Mouse (Mus musculus) Patski (cell line): Measurements from ENCODE around the gene Dysf. TPM values are rescaled to one million over a fixed set of nuclear protein-coding genes. Genes with fewer than 3 reads are reported as not detected.
"Not testable (repeated sequence)": the region's sequence is repeated elsewhere in the genome, so short reads cannot be mapped to it uniquely, and the experiment has no call there.

Experiments used
- ATAC-seq: fragments of 100-300 bp; one replicate; pipeline ENCODE4 v1.8.0; 2021
- CTCF ChIA-PET: fragments of 350-600 bp; sonication (Branson Sonifier 250); formaldehyde crosslinking; loops from one replicate; lab custom pipeline; 2022; ENCODE audit warnings: inconsistent platforms; lab: Charles Lee
- POLR2A ChIA-PET: fragments of 350-600 bp; sonication (Branson Sonifier 250); formaldehyde crosslinking; loops from one replicate; lab custom pipeline; 2022; ENCODE audit warnings: antibody characterized with exemption, inconsistent platforms; lab: Charles Lee
- DNase-seq: peaks from one replicate; pipeline ENCODE4 v3.0.0-alpha.2; 2011; ENCODE audit warnings: low read depth, low spot score
- H3K27me3 ChIP-seq: fragments of 371-371 bp; one replicate; pipeline ENCODE4 v1.5.1; 2021
- CTCF ChIP-seq: fragments of 100-300 bp; IDR thresholded peaks from one replicate; pipeline ENCODE4 v1.5.1; 2021
- in situ Hi-C: fragments of 300-500 bp; cut with MboI; formaldehyde crosslinking; loops from 3 replicates; pipeline ENCODE4 v1.11.1; 2018; ENCODE audit warnings: low pct_unique_long_range_greater_than_20kb, mixed read lengths
- polyA plus RNA-seq: library from polyadenylated mRNA; unstranded; gene quantifications from one replicate; pipeline ENCODE4 v1.2.3, GENCODE M21; 2021

The Dysf gene
- polyA plus RNA-seq = 79.8 TPM

DNA sequence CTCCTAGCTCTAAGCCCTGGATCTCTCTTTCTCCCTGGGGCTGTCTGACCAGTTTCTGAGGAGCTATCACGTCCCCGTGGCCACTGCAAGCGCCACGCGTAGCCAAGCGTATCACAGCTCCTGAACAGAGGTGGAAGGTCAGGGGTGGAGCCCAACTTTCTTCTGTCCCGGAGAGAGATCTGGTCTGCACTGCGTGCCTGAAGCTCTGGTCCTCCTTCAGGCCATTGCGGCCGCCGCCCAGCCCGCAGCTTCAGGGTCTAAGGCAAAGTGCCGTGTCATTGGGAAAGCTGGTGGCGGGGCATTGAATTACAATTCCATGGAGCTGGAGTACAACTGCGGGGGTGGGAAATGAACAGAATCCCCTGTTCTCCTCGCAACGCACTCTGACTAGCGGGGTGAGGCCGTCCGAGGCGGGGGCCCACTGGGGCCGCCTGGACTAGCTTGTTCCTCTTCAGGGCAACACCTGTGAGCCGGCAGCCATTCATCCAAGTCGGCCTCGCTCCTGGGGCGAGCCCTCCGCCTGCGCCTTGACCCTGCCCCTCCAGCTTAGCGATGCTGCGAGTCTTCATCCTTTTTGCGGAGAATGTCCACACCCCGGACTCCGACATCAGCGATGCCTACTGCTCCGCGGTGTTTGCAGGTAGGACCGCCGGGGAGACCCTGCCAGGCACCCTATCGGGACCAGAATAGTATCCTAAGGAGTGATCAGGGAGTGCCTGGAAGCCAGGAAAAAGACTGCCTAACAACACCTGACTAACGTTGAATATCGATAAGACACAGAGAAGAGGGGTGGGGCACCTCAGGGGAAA lies at the start of gene Dysf:
Gene Dysf, plus strand, starts transcription at position 228 of the 809 bp plus-strand sequence.
- DNase-seq (no peak), ATAC-seq (peak; percentile 23)
- CTCF ChIA-PET = interaction anchor here (1.0 to 1.3 kb wide), 2 partner anchors 14 to 53 kb away, joined by 3 to 10 read pairs; no protein-coding TSS in a partner anchor
- in situ Hi-C loops = no loop called here
- no peaks in the 10 kb centered on the region for H3K27me3 ChIP-seq
- TF ChIP-seq CTCF = no peak
- POLR2A ChIA-PET = interaction anchor here (0.6 to 1.3 kb wide), 3 partner anchors 28 to 39 kb away, joined by 3 to 4 read pairs (median 3); no protein-coding TSS in a partner anchor

DNA sequence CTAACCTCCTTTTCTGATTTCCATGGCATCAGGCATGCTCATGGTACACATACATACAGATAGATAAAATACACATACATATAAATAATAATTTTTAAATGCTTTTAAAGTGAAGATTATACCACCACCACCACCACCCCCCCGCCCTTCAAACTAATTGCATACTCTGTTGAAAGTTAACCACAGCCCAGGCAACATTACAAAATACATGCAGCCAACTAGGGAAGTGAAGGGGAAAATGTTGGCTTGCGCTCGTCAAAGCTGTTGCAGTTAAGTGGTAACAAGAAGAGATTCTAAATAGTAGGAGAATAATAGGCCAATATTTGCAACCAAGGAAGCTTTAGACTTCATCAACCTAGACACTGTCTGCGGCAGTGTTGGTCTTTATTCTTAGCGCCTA lies 20.7 kb upstream of the Dysf start:
- no peak for TF ChIP-seq CTCF
- ChIA-PET CTCF (no interaction called here), POLR2A (interaction anchor here (0.6 kb wide), 1 partner anchor 74 kb away, joined by 3 read pairs; no protein-coding TSS in a partner anchor)
- no peak for DNase-seq
- in situ Hi-C loops = no loop called here
- ATAC-seq = no peak
- H3K27me3 ChIP-seq = no peaks in the 10 kb centered on the region

DNA sequence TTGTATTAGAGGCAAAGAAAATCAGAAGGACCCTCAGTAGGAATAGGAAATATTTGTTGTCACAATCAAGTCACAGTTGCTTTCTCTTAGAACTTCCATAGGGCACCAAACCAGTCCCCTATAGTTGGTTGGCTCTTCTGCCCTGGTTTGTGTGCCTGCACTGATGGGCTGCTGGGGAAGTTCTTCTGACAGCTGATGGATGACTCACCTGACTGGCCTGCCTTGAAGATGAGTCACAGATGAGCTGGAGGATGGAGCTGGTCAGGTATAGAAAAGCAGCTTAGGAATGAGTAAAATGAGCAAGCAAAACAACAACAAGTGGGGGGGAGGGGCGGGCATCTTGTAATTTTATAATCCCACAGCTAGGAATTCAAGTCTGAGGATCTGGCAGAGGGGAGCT lies 5.7 kb upstream of the Dysf start:
- no peak for TF ChIP-seq CTCF
- in situ Hi-C loops = no loop called here
- ATAC-seq = peak; percentile 35
- H3K27me3 ChIP-seq = no peaks in the 10 kb centered on the region
- ChIA-PET POLR2A (no interaction called here), CTCF (interaction anchor here (1.2 kb wide), 1 partner anchor 13 kb away, joined by 7 read pairs; no protein-coding TSS in a partner anchor)
- DNase-seq = no peak

DNA sequence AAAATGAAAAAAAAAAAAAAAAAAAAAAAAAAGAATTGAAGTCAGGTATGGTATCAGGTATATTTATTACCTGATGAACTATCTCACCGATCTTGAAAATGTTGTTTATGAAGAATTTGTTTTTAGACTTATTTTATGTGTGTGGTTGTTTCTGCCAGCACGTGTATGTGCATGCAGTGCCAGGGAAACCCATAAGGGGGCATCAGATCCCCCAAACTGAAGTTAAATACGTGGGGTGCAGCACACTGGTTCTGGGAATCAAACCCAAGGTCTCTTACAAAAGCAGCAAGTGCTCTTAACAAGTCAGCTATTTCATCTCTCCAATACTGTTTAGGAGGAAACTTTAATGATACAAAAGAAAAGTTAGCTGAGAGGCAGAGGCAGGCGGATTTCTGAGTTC lies 4.1 kb upstream of the Dysf start:
- in situ Hi-C loops = no loop called here
- ChIA-PET CTCF (no interaction called here), POLR2A (interaction anchor here (0.6 kb wide), 1 partner anchor 12 kb away, joined by 3 read pairs; no protein-coding TSS in a partner anchor)
- DNase-seq (no peak), ATAC-seq (no peak)
- no peaks in the 10 kb centered on the region for H3K27me3 ChIP-seq
- no peak for TF ChIP-seq CTCF

DNA sequence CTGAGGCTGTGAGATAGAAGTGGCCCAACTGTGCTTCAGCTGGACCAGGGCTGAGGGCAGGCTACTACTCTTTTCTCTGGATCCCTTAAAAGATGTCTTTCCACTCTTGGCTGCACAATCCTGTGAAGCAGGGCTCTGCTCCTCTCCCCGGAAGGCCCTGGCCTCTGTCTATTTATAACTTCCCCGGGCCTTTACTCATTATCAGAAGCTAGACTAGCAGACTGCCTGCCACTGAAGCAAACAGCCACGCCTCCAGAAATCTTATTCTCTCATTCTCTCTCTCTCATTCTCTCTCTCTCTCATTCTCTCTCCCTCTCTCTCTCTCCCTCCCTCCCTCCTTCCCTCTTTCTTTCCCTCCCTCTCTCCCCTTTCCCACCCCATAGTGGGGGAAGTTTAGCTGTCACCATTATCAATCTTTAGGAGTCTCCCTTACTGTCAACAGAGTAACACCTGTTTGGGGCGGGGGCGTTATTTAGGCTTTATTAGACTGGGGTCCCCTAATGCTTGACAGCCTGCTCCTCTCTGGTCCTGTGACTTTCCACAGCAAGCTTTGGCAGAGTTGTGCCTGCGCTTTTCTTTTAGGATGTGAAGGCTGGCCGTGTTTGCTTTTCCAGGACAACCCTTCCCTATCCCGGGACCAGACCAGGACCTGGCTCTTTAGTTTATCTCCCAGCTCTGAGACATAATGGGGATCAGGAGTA lies 932 bp downstream of the Dysf start:
- ATAC-seq (peak; percentile 56), DNase-seq (no peak)
- in situ Hi-C loops = no loop called here
- CTCF ChIA-PET = interaction anchor here (1.2 kb wide), 1 partner anchor 14 kb away, joined by 3 read pairs; no protein-coding TSS in a partner anchor
- POLR2A ChIA-PET = interaction anchor here (0.6 to 1.6 kb wide), 6 partner anchors 37 to 659 kb away, joined by 3 to 5 read pairs (median 4); no protein-coding TSS in a partner anchor
- no peak for TF ChIP-seq CTCF
- H3K27me3 ChIP-seq = no peaks in the 10 kb centered on the region

DNA sequence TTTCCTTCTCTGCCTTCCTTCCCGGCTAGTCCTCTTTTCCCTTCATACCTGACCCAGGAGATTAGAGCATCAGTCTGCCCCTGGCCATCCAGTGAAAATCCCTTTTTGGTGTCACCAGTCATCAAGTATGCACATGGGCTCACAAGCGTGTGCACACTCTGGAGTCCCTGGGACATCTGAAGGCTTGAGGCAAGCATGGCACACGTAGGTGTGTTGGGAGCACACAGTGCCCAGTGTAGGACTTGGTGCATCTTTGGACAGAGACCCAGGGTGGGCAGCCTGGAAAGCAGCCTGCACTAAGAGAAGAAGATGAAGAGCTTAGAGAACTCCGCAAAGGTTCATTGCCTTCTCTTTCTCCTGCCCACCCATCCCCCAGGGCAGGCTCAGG lies 1.5 kb downstream of the Dysf start:
- H3K27me3 ChIP-seq = no peaks in the 10 kb centered on the region
- DNase-seq (no peak), ATAC-seq (no peak)
- ChIA-PET CTCF (interaction anchor here (1.0 to 1.2 kb wide), 2 partner anchors 14 to 19 kb away, joined by 3 to 4 read pairs; no protein-coding TSS in a partner anchor), POLR2A (interaction anchor here (0.6 to 1.6 kb wide), 3 partner anchors 50 to 660 kb away, joined by 3 to 5 read pairs (median 5); no protein-coding TSS in a partner anchor)
- no peak for TF ChIP-seq CTCF
- in situ Hi-C loops = loop anchor here (5.0 kb wide), 1 partner anchor 47 kb away; no protein-coding TSS in a partner anchor

DNA sequence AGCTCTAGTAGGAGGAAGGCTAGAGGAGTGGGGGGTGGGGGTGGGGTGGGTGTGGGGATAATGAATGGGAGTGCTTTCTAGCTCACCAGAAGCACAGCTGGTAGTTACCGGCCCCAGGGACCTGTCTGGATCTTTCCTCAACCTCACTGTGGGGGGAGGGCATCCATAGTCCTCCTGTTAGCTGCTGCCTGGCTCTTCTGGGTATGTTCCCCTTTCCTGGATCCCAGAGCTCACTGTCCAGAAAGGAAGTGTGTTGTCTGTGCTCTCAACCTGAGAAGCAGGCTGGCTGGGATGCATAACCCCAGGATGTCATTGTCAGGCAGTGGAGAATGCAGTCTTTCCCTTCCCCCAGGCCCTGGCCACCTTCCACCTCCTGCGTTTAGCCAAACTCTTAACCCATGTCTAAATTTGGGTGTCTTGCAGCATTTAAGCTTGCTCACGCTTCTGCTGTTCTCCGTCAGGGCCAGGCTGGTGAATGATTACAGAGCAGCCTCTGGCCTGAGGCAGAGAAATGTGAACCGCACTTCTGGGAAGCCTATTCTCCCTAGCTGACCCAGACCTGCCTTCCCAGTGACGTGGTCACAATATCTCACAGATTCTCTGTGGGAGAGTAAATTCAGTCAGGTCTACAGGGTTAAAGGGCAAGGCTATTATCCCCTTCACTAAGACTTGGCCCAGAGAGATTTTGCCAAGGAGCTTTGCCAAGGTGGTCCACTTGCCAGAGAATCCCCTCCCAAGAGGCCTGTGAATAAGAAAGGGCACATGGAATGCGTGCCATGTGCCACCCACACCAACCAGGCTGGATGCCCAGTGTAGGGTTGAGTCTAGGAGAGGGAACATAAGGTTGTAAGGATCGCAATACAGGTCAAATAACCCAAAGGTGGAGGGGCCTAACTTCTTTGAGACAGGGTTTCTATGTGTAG lies 2.2 kb downstream of the Dysf start:
- ATAC-seq (peak; percentile 80), DNase-seq (peak; percentile 99)
- POLR2A ChIA-PET = interaction anchor here (0.6 to 1.6 kb wide), 3 partner anchors 49 to 184 kb away, joined by 3 to 5 read pairs (median 3); no protein-coding TSS in a partner anchor
- CTCF ChIA-PET = interaction anchor here (1.0 to 1.2 kb wide), 2 partner anchors 15 to 20 kb away, joined by 3 to 4 read pairs; no protein-coding TSS in a partner anchor
- no peak for TF ChIP-seq CTCF
- in situ Hi-C loops = loop anchor here (5.0 kb wide), 1 partner anchor 47 kb away; no protein-coding TSS in a partner anchor
- H3K27me3 ChIP-seq = no peaks in the 10 kb centered on the region

DNA sequence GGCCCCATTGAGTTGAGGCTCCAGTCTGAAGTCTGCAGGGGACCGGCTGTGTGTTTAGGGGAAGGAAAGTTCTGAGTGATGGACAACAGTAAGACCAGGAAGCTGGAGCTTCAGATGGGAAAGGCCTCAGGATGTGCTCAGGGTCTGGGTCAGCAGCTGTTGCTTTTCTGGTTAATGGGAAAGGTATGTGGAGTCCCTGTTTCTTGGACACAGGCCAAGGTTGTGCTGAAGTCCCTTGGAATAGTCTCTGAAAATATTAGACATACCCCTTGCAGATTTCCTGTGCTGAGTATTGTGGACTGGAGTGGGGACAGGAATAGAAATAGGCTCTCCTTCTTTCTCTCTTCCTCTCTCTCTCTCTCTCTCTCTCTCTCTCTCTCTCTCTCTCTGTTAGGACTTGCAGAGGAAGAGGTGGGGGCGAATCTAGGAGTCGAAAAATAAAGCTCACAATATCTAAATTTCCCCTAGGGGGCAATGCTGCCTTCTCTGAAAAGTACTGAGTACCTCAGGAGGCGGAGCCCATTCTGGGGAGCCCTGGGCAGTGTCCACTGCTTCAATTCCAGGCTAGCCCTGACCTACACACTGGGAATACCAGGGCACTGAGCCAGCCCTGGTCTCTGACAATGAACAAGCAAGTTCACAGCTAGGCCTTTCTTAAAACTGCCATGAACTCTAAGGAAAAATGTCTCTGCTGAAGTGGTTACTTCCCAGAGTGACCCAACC lies 6.7 kb downstream of the Dysf start:
- peak; percentile 25 for ATAC-seq
- POLR2A ChIA-PET = interaction anchor here (1.0 kb wide), 1 partner anchor 46 kb away, joined by 3 read pairs; no protein-coding TSS in a partner anchor
- in situ Hi-C loops = loop anchor here (5.0 kb wide), 1 partner anchor 42 kb away; no protein-coding TSS in a partner anchor
- CTCF ChIA-PET = interaction anchor here (0.7 to 2.2 kb wide), 9 partner anchors 11 to 57 kb away, joined by 3 to 16 read pairs (median 3); no protein-coding TSS in a partner anchor
- not testable (repeated sequence) for H3K27me3 ChIP-seq, DNase-seq

DNA sequence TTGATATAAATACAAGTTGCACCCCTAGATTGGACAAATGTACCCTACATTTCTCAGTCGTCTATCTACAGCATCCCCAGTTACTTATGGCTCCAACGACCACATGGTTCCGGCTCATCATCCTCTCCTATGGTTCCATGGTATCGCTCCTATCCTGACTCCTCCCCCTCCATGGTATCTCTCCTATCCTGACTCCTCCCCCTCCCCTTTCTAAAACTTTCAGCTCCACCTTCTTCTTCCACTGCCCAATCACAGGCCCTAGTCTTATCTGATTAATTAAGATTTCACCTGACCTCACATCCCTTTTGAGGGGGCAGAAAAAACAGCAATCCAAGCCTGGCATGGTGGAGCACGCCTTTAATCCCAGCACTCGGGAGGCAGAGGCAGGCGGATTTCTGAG lies 8.5 kb downstream of the Dysf start:
- POLR2A ChIA-PET = no interaction called here
- in situ Hi-C loops = no loop called here
- no peaks in the 10 kb centered on the region for H3K27me3 ChIP-seq
- DNase-seq = no peak
- CTCF ChIA-PET = interaction anchor here (0.8 kb wide), 1 partner anchor 10 kb away, joined by 4 read pairs; no protein-coding TSS in a partner anchor
- ATAC-seq = no peak
- no peak for TF ChIP-seq CTCF
